Mouse (Mus musculus): ENCODE measurements around the gene Gm29110. TPM values are rescaled to one million over a fixed set of nuclear protein-coding genes. Genes with fewer than 3 reads are reported as not detected.
"Not testable (repeated sequence)": the region's sequence is repeated elsewhere in the genome, so short reads cannot be mapped to it uniquely, and the experiment has no call there.

Gene Gm29110
- not detected in 2 replicates for polyA plus RNA-seq (2016; fragmentation: Nextera tagmentation; extraction: Ambion mirVana)

DNA sequence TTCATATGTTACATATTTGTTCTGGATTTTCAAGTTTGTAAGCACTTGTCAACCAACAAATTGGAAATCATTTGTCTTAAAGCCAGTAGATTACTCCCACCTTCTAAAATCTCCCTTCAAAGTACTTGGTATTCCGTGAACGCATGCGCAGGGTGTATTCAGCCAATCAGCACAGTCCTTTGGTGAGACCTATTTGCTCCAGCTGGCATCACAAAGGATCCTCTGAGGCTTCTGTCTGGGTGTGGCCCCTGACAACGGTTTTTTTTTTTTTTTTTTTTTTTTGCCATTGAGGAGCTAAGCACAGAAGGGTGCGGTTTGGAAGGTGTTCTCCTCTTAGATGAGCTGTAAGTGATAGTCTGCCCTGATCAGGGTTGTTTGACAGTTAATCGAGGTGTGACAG, at the start of gene Gm29110:
Gene Gm29110, plus strand, starts transcription at position 301 of the 400 bp plus-strand sequence.
- not testable (repeated sequence) for H3K4me1 ChIP-seq; H3K4me3 ChIP-seq; DNase-seq (ENCODE audit: low spot score); H3K36me3 ChIP-seq; H3K27me3 ChIP-seq (ENCODE audit: insufficient read depth, poor library complexity, severe bottlenecking); H3K9me3 ChIP-seq; H3K27ac ChIP-seq
- 80% methylated on average over 1 of the region's 6 CpGs for WGBS

Other genes starting within 250 kb of the Gm29110 start
- gene Gm21913, start 153.4 kb downstream of the Gm29110 start, polyA plus RNA-seq (2016; fragmentation: Nextera tagmentation; extraction: Ambion mirVana) = not detected in 2 replicates

All from heart, embryonic 10.5 days (tissue).